Mouse (Mus musculus): ENCODE results near the gene Ndrg3.
"Not testable (repeated sequence)": the region's sequence is repeated elsewhere in the genome, so short reads cannot be mapped to it uniquely, and the experiment has no call there.

The Ndrg3 gene

GRCm38 (mm10) chr2:156902411-156902810, 89.4 kb downstream of the Ndrg3 start:
- DNase-seq (ENCODE audit: low spot score in 2 of 2), result not testable (repeated sequence)

GRCm38 (mm10) chr2:156901883-156902282, 90.0 kb downstream of the Ndrg3 start:
- no peak for DNase-seq (ENCODE audit: low spot score in 2 of 2)

GRCm38 (mm10) chr2:156901344-156901743, 90.5 kb downstream of the Ndrg3 start:
- no peak for DNase-seq (ENCODE audit: low spot score in 2 of 2)

GRCm38 (mm10) chr2:156899184-156899583, 92.7 kb downstream of the Ndrg3 start:
- no peak for DNase-seq (ENCODE audit: low spot score in 2 of 2)

- DNase-seq (ENCODE audit: low spot score in 2 of 2), result no peak
These were observed 93.5 kb downstream of the Ndrg3 start for GRCm38 (mm10) chr2:156898374-156898773.

GRCm38 (mm10) chr2:156897034-156897433, 94.8 kb downstream of the Ndrg3 start:
- no peak for DNase-seq (ENCODE audit: low spot score in 2 of 2)

- DNase-seq (ENCODE audit: low spot score in 2 of 2), result no peak
These were observed 95.4 kb downstream of the Ndrg3 start for GRCm38 (mm10) chr2:156896384-156896914.

GRCm38 (mm10) chr2:156894496-156895265, 97.2 kb downstream of the Ndrg3 start:
- DNase-seq (ENCODE audit: low spot score in 2 of 2), result no peak

GRCm38 (mm10) chr2:156892821-156893220, 99.0 kb downstream of the Ndrg3 start:
- no peak for DNase-seq (ENCODE audit: low spot score in 2 of 2)

GRCm38 (mm10) chr2:156892240-156892639, 99.6 kb downstream of the Ndrg3 start:
- DNase-seq (ENCODE audit: low spot score in 2 of 2), result no peak

GRCm38 (mm10) chr2:156888490-156888889, 103.4 kb downstream of the Ndrg3 start:
- no peak for DNase-seq (ENCODE audit: low spot score in 2 of 2)

- DNase-seq (ENCODE audit: low spot score in 2 of 2), result peak; percentile 87 to 91
These were observed 104.8 kb downstream of the Ndrg3 start, which contains the start of gene Sla2 for GRCm38 (mm10) chr2:156887017-156887416. TSS of gene Sla2 (minus strand) at chr2:156887192.

- DNase-seq (ENCODE audit: low spot score in 2 of 2), result peak; percentile 36 to 40
These were observed 105.7 kb downstream of the Ndrg3 start for GRCm38 (mm10) chr2:156886084-156886631.

- peak in 1 of 2 experiments; percentile 29 for DNase-seq (ENCODE audit: low spot score in 2 of 2)
These were observed 106.2 kb downstream of the Ndrg3 start for GRCm38 (mm10) chr2:156885666-156886065.

- DNase-seq (ENCODE audit: low spot score in 2 of 2), result no peak
These were observed 107.3 kb downstream of the Ndrg3 start for GRCm38 (mm10) chr2:156884396-156885211.

GRCm38 (mm10) chr2:156882431-156883001, 109.3 kb downstream of the Ndrg3 start:
- peak; percentile 88 to 92 for DNase-seq (ENCODE audit: low spot score in 2 of 2)

- no peak for DNase-seq (ENCODE audit: low spot score in 2 of 2)
These were observed 112.3 kb downstream of the Ndrg3 start for GRCm38 (mm10) chr2:156879541-156879940.

GRCm38 (mm10) chr2:156877726-156878125, 114.1 kb downstream of the Ndrg3 start:
- peak; percentile 68 to 71 for DNase-seq (ENCODE audit: low spot score in 2 of 2)

Measured in thymus, postnatal 10 days (tissue).